Mouse (Mus musculus) lung, postnatal 0 days (tissue): Measurements from ENCODE around the gene Ankdd1a.

Experiments
- CTCF ChIP-seq: IDR thresholded peaks from 2 replicates; pipeline ENCODE4 v1.5.1; 2016; ENCODE audit warnings: antibody characterized with exemption, mild to moderate bottlenecking
- EP300 ChIP-seq: IDR thresholded peaks from 2 replicates; pipeline ENCODE4 v1.6.1; 2016; ENCODE audit warnings: antibody characterized with exemption, mild to moderate bottlenecking, control low read depth

GRCm38 (mm10) chr9:65542111-65542524 is 22.1 kb upstream of the Ankdd1a start:
- TF ChIP-seq EP300: no peak
- no peak for TF ChIP-seq CTCF
